ENCODE assay signal across 25 mouse cellular contexts in genomic region chr3:83479251-83479650, GRCm38 (mm10).
DNase-seq lines count a peak whose midpoint lies in the region; ATAC-seq and TF ChIP-seq lines count a peak whose summit lies in the region.
"Had no signal": no experiment of that assay in that cellular context is flagged by ENCODE, and none has a peak within 500 bp of the region (broad histone marks: within the 10 kb centered on the region; RNA-seq: fewer than 3 reads in every experiment).

No protein-coding gene starts in this region.

- WGBS in heart, postnatal 0 days = 51% methylated on average over 3 of the region's 3 CpGs
- 78% methylated on average over 3 of the region's 3 CpGs for WGBS in heart, embryonic 12.5 days
- 91% methylated on average over 3 of the region's 3 CpGs for WGBS in midbrain, embryonic 15.5 days

- no peak for TF ChIP-seq CTCF in heart, postnatal 0 days (IDR thresholded peaks at IDR 0.05; ENCODE audit: low read depth)

- no peak overlapping the region for H3K9ac ChIP-seq in heart, postnatal 0 days (replicated peaks; ENCODE audit: low read depth, low read length)
- H3K9ac ChIP-seq in heart, embryonic 12.5 days = no peak overlapping the region
- no peak overlapping the region for H3K9ac ChIP-seq in midbrain, embryonic 15.5 days
- H3K9ac ChIP-seq: forebrain, postnatal 0 days; heart, embryonic 13.5 days; hindbrain, embryonic 12.5 days; hindbrain, embryonic 15.5 days had no signal

- no peak for TF ChIP-seq EP300 in heart, postnatal 0 days (IDR thresholded peaks at IDR 0.05; ENCODE audit: low read depth)

- H3K9me3 ChIP-seq in heart, postnatal 0 days (replicated peaks; ENCODE audit: control insufficient read depth, low read length) = no peaks in the 10 kb centered on the region
- no peaks in the 10 kb centered on the region for H3K9me3 ChIP-seq in heart, embryonic 12.5 days (replicated peaks)
- H3K9me3 ChIP-seq in midbrain, embryonic 15.5 days = no peaks in the 10 kb centered on the region
- H3K9me3 ChIP-seq: G1E; heart, embryonic 13.5 days; hindbrain, embryonic 12.5 days; hindbrain, embryonic 15.5 days had no signal

- peak; percentile 20 for DNase-seq in adrenal gland, adult 2 months
- no peak for DNase-seq in adrenal gland, postnatal 10 days
- peak; percentile 28 to 48 for DNase-seq in heart, adult 18-20 months
- DNase-seq in heart, adult 8-10 months (ENCODE audit: low spot score) = no peak
- peak; percentile 53 for DNase-seq in heart, postnatal 0 days (ENCODE audit: low spot score)
- peak; percentile 23 for DNase-seq in fibroblast of lung, adult 2 months (ENCODE audit: low read depth)
- DNase-seq: adrenal gland, postnatal 25 days; B cell, adult 2 months; cerebellum, adult 18-20 months; cerebellum, adult 9-10 months; cerebellum, postnatal 14 days; forebrain, postnatal 0 days; gastrocnemius, adult 2 months; gastrocnemius, postnatal 14 days; kidney, adult 2 months had no signal

- no peaks in the 10 kb centered on the region for H3K27me3 ChIP-seq in heart, postnatal 0 days (ENCODE audit: control insufficient read depth, insufficient read depth, low read length)
- no peaks in the 10 kb centered on the region for H3K27me3 ChIP-seq in heart, embryonic 12.5 days (replicated peaks)
- no peaks in the 10 kb centered on the region for H3K27me3 ChIP-seq in midbrain, embryonic 15.5 days (replicated peaks)
- H3K27me3 ChIP-seq: CH12.LX; heart, embryonic 13.5 days; hindbrain, embryonic 12.5 days; hindbrain, embryonic 15.5 days had no signal

- H3K27ac ChIP-seq in heart, postnatal 0 days (ENCODE audit: low read depth) = no peak overlapping the region
- no peak overlapping the region for H3K27ac ChIP-seq in heart, embryonic 12.5 days (ENCODE audit: poor library complexity, severe bottlenecking)
- no peak overlapping the region for H3K27ac ChIP-seq in midbrain, embryonic 15.5 days
- H3K27ac ChIP-seq: gastrocnemius, adult 2 months; heart, embryonic 13.5 days; hindbrain, embryonic 12.5 days; hindbrain, embryonic 15.5 days had no signal

- no peak overlapping the region for H3K4me2 ChIP-seq in heart, postnatal 0 days (ENCODE audit: low read depth, low read length)
- no peak overlapping the region for H3K4me2 ChIP-seq in heart, embryonic 12.5 days
- no peak overlapping the region for H3K4me2 ChIP-seq in midbrain, embryonic 15.5 days
- H3K4me2 ChIP-seq: heart, embryonic 13.5 days; hindbrain, embryonic 12.5 days; hindbrain, embryonic 15.5 days had no signal

- ATAC-seq in heart, postnatal 0 days (ENCODE audit: insufficient read depth, low read depth) = peak; percentile 36; the same call in 1 of the 2 replicates
- ATAC-seq in heart, embryonic 12.5 days (ENCODE audit: insufficient number of reproducible peaks, low FRiP score) = no peak
- ATAC-seq in midbrain, embryonic 15.5 days (replicated peaks) = no peak
- ATAC-seq: forebrain, embryonic 14.5 days; forebrain, postnatal 0 days; intestine, postnatal 0 days; Patski had no signal

- no peaks in the 10 kb centered on the region for H3K36me3 ChIP-seq in heart, postnatal 0 days (replicated peaks; ENCODE audit: control insufficient read depth, insufficient read depth, low read length)
- H3K36me3 ChIP-seq in heart, embryonic 12.5 days = no peaks in the 10 kb centered on the region
- H3K36me3 ChIP-seq in midbrain, embryonic 15.5 days (replicated peaks) = no peaks in the 10 kb centered on the region
- H3K36me3 ChIP-seq: G1E; heart, embryonic 13.5 days; hindbrain, embryonic 12.5 days; hindbrain, embryonic 15.5 days had no signal

- 0 out of 2 replicates have a peak, but pooled peaks cover 3% of the 10 kb centered on the region for H3K4me1 ChIP-seq in heart, postnatal 0 days (ENCODE audit: control insufficient read depth, insufficient read depth)
- H3K4me1 ChIP-seq in heart, embryonic 12.5 days (replicated peaks) = no peaks in the 10 kb centered on the region
- H3K4me1 ChIP-seq in midbrain, embryonic 15.5 days = no peaks in the 10 kb centered on the region
- H3K4me1 ChIP-seq: heart, embryonic 13.5 days; hindbrain, embryonic 12.5 days; hindbrain, embryonic 15.5 days had no signal

- no peak overlapping the region for H3K4me3 ChIP-seq in heart, postnatal 0 days (ENCODE audit: low read depth, low read length)
- no peak overlapping the region for H3K4me3 ChIP-seq in heart, embryonic 12.5 days
- H3K4me3 ChIP-seq in midbrain, embryonic 15.5 days = no peak overlapping the region
- H3K4me3 ChIP-seq: gastrocnemius, adult 2 months; heart, embryonic 13.5 days; hindbrain, embryonic 12.5 days; hindbrain, embryonic 15.5 days had no signal

Comparison
In these comparisons a context has a peak if more than half of its experiments do, and no peak if none do; other contexts are left out.
1. DNase-seq: peak in adrenal gland, adult 2 months (single experiment), heart, adult 18-20 months (2 of 2), heart, postnatal 0 days (single experiment) and fibroblast of lung, adult 2 months (single experiment); none in adrenal gland, postnatal 10 days (single experiment) and heart, adult 8-10 months (single experiment).